Mouse (Mus musculus) bone marrow macrophage, adult 2 months (primary cell): Measurements from ENCODE around the gene Lingo4. TPM values are rescaled to one million over a fixed set of nuclear protein-coding genes. Genes with fewer than 3 reads are reported as not detected.

ENCODE experiments used
- H3K27ac ChIP-seq: 2 replicates; pipeline ENCODE4 v1.5.1; 2012; ENCODE audit warnings: low read depth, low read length; ENCODE audit not compliant: insufficient read depth
- H3K4me1 ChIP-seq: 2 replicates; pipeline ENCODE4 v1.6.1; 2012; ENCODE audit warnings: low read length; ENCODE audit not compliant: control insufficient read depth, insufficient read depth
- H3K4me3 ChIP-seq: 2 replicates; pipeline ENCODE4 v1.5.1; 2012; ENCODE audit warnings: mild to moderate bottlenecking, low read length, moderate library complexity; ENCODE audit not compliant: insufficient read depth
- CTCF ChIP-seq: IDR thresholded peaks from 2 replicates; pipeline ENCODE4 v1.5.1; 2012; ENCODE audit warnings: low read depth, mild to moderate bottlenecking, low read length, moderate library complexity
- POLR2A ChIP-seq: IDR thresholded peaks from 2 replicates; pipeline ENCODE4 v1.6.1; 2012; ENCODE audit warnings: mild to moderate bottlenecking, low read depth, low read length, borderline replicate concordance
- polyA plus RNA-seq: library from polyadenylated mRNA; stranded (reverse); fragments of >200 nt; gene quantifications from 2 replicates; pipeline ENCODE4 v1.2.4, GENCODE M21; 2012; ENCODE audit not compliant: missing spikeins, insufficient read depth, insufficient read length

The Lingo4 gene
- polyA plus RNA-seq, 1 experiment: not detected

DNA sequence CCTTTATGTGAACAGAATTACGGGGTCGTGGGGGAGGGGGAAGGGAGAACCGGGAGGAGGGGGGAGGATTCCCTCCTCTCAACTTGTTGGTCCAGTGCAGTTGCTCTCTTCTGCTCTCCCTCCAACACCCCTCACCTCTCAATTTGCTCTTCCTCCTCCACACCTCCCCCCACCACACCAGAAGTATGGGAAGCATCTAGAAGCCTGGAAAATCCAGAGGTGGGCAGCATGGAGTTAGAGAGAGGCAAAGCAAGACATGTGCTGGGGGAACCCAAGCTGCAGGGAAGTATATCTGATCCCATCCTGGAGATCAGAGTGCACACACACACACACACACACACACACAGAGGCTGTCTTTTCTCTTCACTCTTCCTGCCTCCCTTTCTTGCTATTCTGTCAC is 26.3 kb upstream of the Lingo4 start:
- no peak overlapping the region for H3K27ac ChIP-seq
- TF ChIP-seq POLR2A (no peak), CTCF (no peak)
- peaks cover 10% of the 10 kb centered on the region for H3K4me1 ChIP-seq
- H3K4me3 ChIP-seq: no peak overlapping the region

GRCm38 (mm10) chr3:94372641-94373040 is 25.7 kb upstream of the Lingo4 start, which contains the start of gene Rorc:
Rorc (plus strand) TSS chr3:94372794.
- TF ChIP-seq POLR2A (no peak), CTCF (no peak)
- Histone ChIP-seq H3K4me1 (peaks cover 10% of the 10 kb centered on the region), H3K27ac (no peak within 1 kb of the TSS), H3K4me3 (no peak within 1 kb of the TSS)

DNA sequence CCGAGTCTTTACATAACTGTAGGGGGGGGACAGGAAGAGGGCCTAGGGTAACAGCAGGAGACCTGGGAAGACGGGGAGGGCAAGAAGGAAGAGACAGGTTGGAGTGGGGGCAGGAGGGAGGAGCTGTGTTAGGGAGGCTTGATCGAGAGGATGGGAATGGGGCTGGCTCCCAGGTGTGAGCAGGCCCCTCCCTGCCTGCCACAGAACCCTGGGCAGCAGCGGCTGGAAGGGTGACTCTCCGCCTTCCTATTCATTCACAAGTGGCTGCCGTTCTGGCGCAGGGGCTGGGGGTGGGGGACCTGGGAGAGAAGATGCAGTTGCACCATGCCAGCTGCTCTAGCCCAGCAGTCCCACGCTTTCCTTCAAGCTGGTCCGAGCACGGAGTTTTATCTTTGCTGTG is 25.2 kb upstream of the Lingo4 start:
- Histone ChIP-seq H3K27ac (no peak overlapping the region), H3K4me1 (peaks cover 10% of the 10 kb centered on the region), H3K4me3 (no peak overlapping the region)
- TF ChIP-seq POLR2A: no peak
- no peak for TF ChIP-seq CTCF

DNA sequence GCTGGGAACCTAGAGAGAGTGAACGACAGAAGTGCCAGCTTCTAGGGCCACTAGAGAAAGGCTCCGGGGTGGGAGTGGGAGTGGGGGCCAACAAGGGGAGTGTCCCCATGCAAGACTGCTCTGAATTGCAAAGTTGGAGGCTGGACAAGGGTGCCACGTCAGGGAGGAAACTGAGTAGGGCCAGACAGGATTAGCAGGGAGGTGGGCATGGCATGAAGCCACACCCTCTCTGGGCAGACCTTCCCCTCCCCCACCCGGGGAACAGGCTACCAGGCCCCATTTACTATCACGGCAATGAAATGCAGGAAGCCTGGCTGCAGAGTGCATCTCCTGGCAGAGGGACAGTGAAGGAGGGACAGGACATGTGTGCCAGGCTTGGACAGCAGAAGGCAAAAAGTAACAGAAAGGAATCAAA is 24.7 kb upstream of the Lingo4 start:
- no peak for TF ChIP-seq POLR2A
- TF ChIP-seq CTCF: no peak
- H3K27ac ChIP-seq: no peak overlapping the region
- H3K4me3 ChIP-seq: no peak overlapping the region
- peaks cover 10% of the 10 kb centered on the region for H3K4me1 ChIP-seq

DNA sequence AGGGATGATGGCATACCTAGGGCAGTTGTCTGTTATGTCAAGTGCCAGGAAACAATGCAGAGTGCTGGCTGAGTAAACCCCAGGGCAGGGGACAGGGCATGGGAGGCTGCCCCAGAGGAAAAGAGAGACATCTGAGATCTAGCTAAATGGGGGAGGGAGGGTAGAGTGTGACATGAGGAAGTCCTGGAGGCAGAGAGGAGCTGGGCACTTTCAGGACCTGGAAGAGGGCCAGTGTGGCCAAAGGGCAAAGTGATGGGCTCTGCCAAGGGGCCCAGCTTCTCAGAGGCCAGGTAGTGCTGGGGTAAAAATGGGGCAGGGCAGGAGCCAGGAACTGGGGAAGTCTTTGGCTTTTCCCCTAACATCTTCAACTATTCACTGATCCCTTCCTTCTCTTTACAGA is 23.7 kb upstream of the Lingo4 start:
- H3K4me1 ChIP-seq: peaks cover 13% of the 10 kb centered on the region
- no peak overlapping the region for H3K27ac ChIP-seq
- no peak for TF ChIP-seq POLR2A
- TF ChIP-seq CTCF: no peak
- H3K4me3 ChIP-seq: no peak overlapping the region

DNA sequence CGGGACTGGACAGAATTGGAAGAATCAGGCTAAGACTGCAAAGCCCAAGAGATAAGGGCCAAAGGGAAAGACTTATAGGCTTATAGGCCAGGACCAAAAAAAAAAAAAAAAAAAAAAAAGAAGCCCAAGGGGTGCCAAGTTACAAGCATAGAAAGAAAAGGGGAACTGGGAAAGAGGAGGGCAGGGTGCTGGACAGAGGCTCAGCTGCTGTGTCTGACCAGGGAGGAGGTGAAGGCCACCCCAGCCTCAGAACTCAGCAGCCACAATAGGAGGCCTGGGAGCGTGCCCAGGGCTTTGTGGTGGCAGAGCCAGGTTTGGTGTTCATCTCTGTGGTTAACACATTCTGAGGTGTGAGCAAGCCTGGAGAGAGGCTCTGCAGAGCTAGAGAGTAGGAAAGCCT is 23.2 kb upstream of the Lingo4 start:
- H3K4me1 ChIP-seq: peaks cover 13% of the 10 kb centered on the region

GRCm38 (mm10) chr3:94375861-94376260 is 22.5 kb upstream of the Lingo4 start:
- Histone ChIP-seq H3K4me3 (no peak overlapping the region), H3K4me1 (peaks cover 13% of the 10 kb centered on the region), H3K27ac (no peak overlapping the region)
- TF ChIP-seq CTCF: no peak
- TF ChIP-seq POLR2A: no peak

More for the DNA sequence above, 23.2 kb upstream of the Lingo4 start:
- Histone ChIP-seq H3K27ac (no peak overlapping the region), H3K4me3 (no peak overlapping the region)
- TF ChIP-seq POLR2A (no peak), CTCF (no peak)

- no peak overlapping the region for H3K4me3 ChIP-seq
- TF ChIP-seq POLR2A (no peak), CTCF (no peak)
These were observed 21.0 kb upstream of the Lingo4 start for GRCm38 (mm10) chr3:94377028-94377923.

GRCm38 (mm10) chr3:94379831-94380510 is 18.3 kb upstream of the Lingo4 start:
- TF ChIP-seq POLR2A: no peak
- no peak for TF ChIP-seq CTCF
- Histone ChIP-seq H3K4me3 (no peak overlapping the region), H3K27ac (no peak overlapping the region), H3K4me1 (peaks cover 7% of the 10 kb centered on the region)

More at GRCm38 (mm10) chr3:94377028-94377923, 21.0 kb upstream of the Lingo4 start:
- peaks cover 13% of the 10 kb centered on the region for H3K4me1 ChIP-seq
- H3K27ac ChIP-seq: no peak overlapping the region

DNA sequence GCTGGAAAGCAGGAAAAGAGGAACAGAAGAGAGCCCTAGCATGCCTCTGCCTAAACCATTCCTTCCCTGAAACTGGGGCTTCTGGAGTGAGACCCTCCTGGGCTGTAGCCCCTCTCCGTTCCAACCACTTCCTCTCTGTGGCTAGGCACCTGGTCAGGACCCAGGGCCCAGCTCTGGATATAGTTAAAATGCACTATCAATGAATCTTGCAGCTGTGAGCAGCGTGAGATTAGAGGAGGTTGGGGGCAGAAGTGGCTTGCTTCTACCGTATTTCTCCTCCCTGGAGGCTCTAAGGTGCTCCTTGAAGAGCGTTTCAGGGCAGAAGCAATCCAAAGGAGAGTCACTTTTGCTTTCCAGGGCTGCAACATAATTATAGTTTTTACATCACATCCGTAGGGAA is 16.0 kb upstream of the Lingo4 start:
- H3K4me1 ChIP-seq: 0 out of 2 replicates have a peak, but pooled peaks cover 3% of the 10 kb centered on the region
- no peak overlapping the region for H3K27ac ChIP-seq
- no peak for TF ChIP-seq POLR2A
- TF ChIP-seq CTCF: no peak
- H3K4me3 ChIP-seq: no peak overlapping the region
